Mouse (Mus musculus) mesoderm, embryonic 11.5 days (tissue): ENCODE measurements around the gene Nudt9.

Experiments used
- DNase-seq: peaks from one replicate; pipeline ENCODE4 v3.0.0-alpha.2; 2012; ENCODE audit warnings: low read depth, low spot score

The Nudt9 gene

GRCm38 (mm10) chr5:104036686-104037085 is 9.4 kb upstream of the Nudt9 start:
- DNase-seq = no peak

- peak; percentile 49 for DNase-seq
These were observed 6.8 kb upstream of the Nudt9 start for GRCm38 (mm10) chr5:104039154-104039932.

GRCm38 (mm10) chr5:104042906-104043305 is 3.2 kb upstream of the Nudt9 start:
- no peak for DNase-seq

GRCm38 (mm10) chr5:104043704-104044103 is 2.4 kb upstream of the Nudt9 start:
- DNase-seq = no peak

GRCm38 (mm10) chr5:104047200-104048105 is 1.3 kb downstream of the Nudt9 start:
- no peak for DNase-seq

- DNase-seq = no peak
These were observed 2.0 kb downstream of the Nudt9 start for GRCm38 (mm10) chr5:104048139-104048538.

- DNase-seq = peak; percentile 42
These were observed 6.8 kb downstream of the Nudt9 start for GRCm38 (mm10) chr5:104052956-104053355.

- DNase-seq = no peak
These were observed 8.8 kb downstream of the Nudt9 start for GRCm38 (mm10) chr5:104054938-104055337.

GRCm38 (mm10) chr5:104055816-104056215 is 9.7 kb downstream of the Nudt9 start:
- no peak for DNase-seq

- DNase-seq = no peak
These were observed 10.2 kb downstream of the Nudt9 start for GRCm38 (mm10) chr5:104056295-104056694.

- DNase-seq = peak; percentile 43
These were observed 11.9 kb downstream of the Nudt9 start for GRCm38 (mm10) chr5:104058021-104058420.

GRCm38 (mm10) chr5:104059628-104060027 is 13.5 kb downstream of the Nudt9 start:
- DNase-seq = no peak

GRCm38 (mm10) chr5:104060429-104060828 is 14.3 kb downstream of the Nudt9 start:
- no peak for DNase-seq

GRCm38 (mm10) chr5:104061936-104062772 is 16.0 kb downstream of the Nudt9 start:
- no peak for DNase-seq

GRCm38 (mm10) chr5:104062773-104063551 is 16.9 kb downstream of the Nudt9 start:
- no peak for DNase-seq

GRCm38 (mm10) chr5:104068751-104069150 is 22.6 kb downstream of the Nudt9 start:
- DNase-seq = no peak

GRCm38 (mm10) chr5:104071048-104071447 is 24.9 kb downstream of the Nudt9 start:
- DNase-seq = no peak

GRCm38 (mm10) chr5:104072272-104072886 is 26.3 kb downstream of the Nudt9 start:
- DNase-seq = peak; percentile 84

- no peak for DNase-seq
These were observed 27.5 kb downstream of the Nudt9 start for GRCm38 (mm10) chr5:104073602-104074001.

- DNase-seq = peak; percentile 77
These were observed 28.3 kb downstream of the Nudt9 start for GRCm38 (mm10) chr5:104074388-104074787.
